Mouse (Mus musculus) MEL (cell line): ENCODE measurements around the gene Phf21b. TPM values are rescaled to one million over a fixed set of nuclear protein-coding genes. Genes with fewer than 3 reads are reported as not detected.

Experiments used
- DNase-seq: peaks from one replicate; pipeline ENCODE4 v3.0.0; 2011; ENCODE audit warnings: low read depth, low spot score
- H3K27ac ChIP-seq: 2 replicates; pipeline ENCODE4 v1.5.1; 2012; ENCODE audit warnings: low read depth, mild to moderate bottlenecking, control low read depth, low read length, moderate library complexity; ENCODE audit not compliant: control insufficient read depth
- H3K27me3 ChIP-seq, 2 experiments: fragments of 150-350 bp in 1 of 2; sonication (generic) in 1 of 2; 2 replicates each; pipeline ENCODE4 v1.6.1; 2012; ENCODE audit warnings: low read length in 2 of 2, mild to moderate bottlenecking in 2 of 2, improper control_type of control experiment in 1 of 2, moderate library complexity in 1 of 2; ENCODE audit not compliant: insufficient read depth in 2 of 2, control insufficient read depth in 1 of 2
- H3K36me3 ChIP-seq, 2 experiments: 2 replicates each; pipeline ENCODE4 v1.6.1; 2012 to 2014; ENCODE audit warnings: low read length in 2 of 2, improper control_type of control experiment in 1 of 2, inconsistent platforms in 1 of 2, mild to moderate bottlenecking in 1 of 2; ENCODE audit not compliant: insufficient read depth in 2 of 2, control insufficient read depth in 1 of 2
- H3K4me1 ChIP-seq, 2 experiments: fragments of 150-350 bp in 1 of 2; sonication (generic) in 1 of 2; 2 replicates each; pipeline ENCODE4 v1.6.1; 2012; ENCODE audit warnings: low read length in 2 of 2, improper control_type of control experiment in 1 of 2, mild to moderate bottlenecking in 1 of 2; ENCODE audit not compliant: insufficient read depth in 2 of 2, control insufficient read depth in 1 of 2
- H3K4me3 ChIP-seq, 2 experiments: fragments of 150-350 bp in 1 of 2; sonication (generic) in 1 of 2; 2 replicates each; pipeline ENCODE4 v1.5.1; 2012; ENCODE audit warnings: low read depth in 2 of 2, low read length in 2 of 2, mild to moderate bottlenecking in 2 of 2, moderate library complexity in 2 of 2, control low read depth in 1 of 2, improper control_type of control experiment in 1 of 2; ENCODE audit not compliant: control insufficient read depth in 1 of 2, insufficient read depth in 1 of 2
- H3K79me2 ChIP-seq: 2 replicates; pipeline ENCODE4 v1.6.1; 2012; ENCODE audit warnings: mild to moderate bottlenecking, low read length, moderate library complexity; ENCODE audit not compliant: control insufficient read depth, poor library complexity, insufficient read depth
- H3K9ac ChIP-seq: 2 replicates; pipeline ENCODE4 v1.6.1; 2012; ENCODE audit warnings: low read depth, mild to moderate bottlenecking, control low read depth, low read length, moderate library complexity; ENCODE audit not compliant: control insufficient read depth, poor library complexity, severe bottlenecking
- H3K9me3 ChIP-seq: fragments of 150-350 bp; sonication (generic); replicated peaks from 2 replicates; pipeline ENCODE4 v1.6.1; 2012; ENCODE audit warnings: mild to moderate bottlenecking, low read length, improper control_type of control experiment, moderate library complexity; ENCODE audit not compliant: insufficient read depth
- CHD1 ChIP-seq: IDR thresholded peaks from 2 replicates; pipeline ENCODE4 v1.6.1; 2012; ENCODE audit warnings: low read depth, mild to moderate bottlenecking, inconsistent platforms, low read length, improper control_type of control experiment
- CHD2 ChIP-seq: IDR thresholded peaks from 2 replicates; pipeline ENCODE4 v1.6.1; 2011; ENCODE audit warnings: low read length, improper control_type of control experiment
- CTCF ChIP-seq, 3 experiments: IDR thresholded peaks in 2 of 3; conservative IDR thresholded peaks in 1 of 3; 2 replicates each; pipeline ENCODE4 v1.5.1; 2011 to 2012; ENCODE audit warnings: low read length in 3 of 3, low read depth in 2 of 3, mild to moderate bottlenecking in 2 of 3, improper control_type of control experiment in 1 of 3, inconsistent platforms in 1 of 3, mixed read lengths in 1 of 3, moderate library complexity in 1 of 3; ENCODE audit not compliant: control insufficient read depth in 1 of 3, insufficient read depth in 1 of 3, poor library complexity in 1 of 3, severe bottlenecking in 1 of 3
- EP300 ChIP-seq, 2 experiments: IDR thresholded peaks; 2 replicates each; pipeline ENCODE4 v1.6.1; 2011; ENCODE audit warnings: improper control_type of control experiment in 2 of 2, low read length in 2 of 2, low read depth in 1 of 2, mild to moderate bottlenecking in 1 of 2
- ETS1 ChIP-seq: IDR thresholded peaks from 2 replicates; pipeline ENCODE4 v1.6.1; 2012; ENCODE audit warnings: low read depth, mild to moderate bottlenecking, inconsistent platforms, low read length, improper control_type of control experiment, moderate library complexity
- GATA1 ChIP-seq: IDR thresholded peaks from 2 replicates; pipeline ENCODE4 v1.6.1; 2011; ENCODE audit warnings: low read depth, low read length, improper control_type of control experiment
- MAX ChIP-seq: IDR thresholded peaks from 2 replicates; pipeline ENCODE4 v1.6.1; 2011; ENCODE audit warnings: low read length, improper control_type of control experiment
- MYC ChIP-seq: IDR thresholded peaks from 2 replicates; pipeline ENCODE4 v1.6.1; 2011; ENCODE audit warnings: low read depth, mild to moderate bottlenecking, low read length, improper control_type of control experiment, moderate library complexity
- POLR2AphosphoS2 ChIP-seq: IDR thresholded peaks from 2 replicates; pipeline ENCODE4 v1.6.1; 2011; ENCODE audit warnings: low read length, improper control_type of control experiment
- RAD21 ChIP-seq: IDR thresholded peaks from 2 replicates; pipeline ENCODE4 v1.6.1; 2011; ENCODE audit warnings: mild to moderate bottlenecking, low read depth, low read length, improper control_type of control experiment
- RCOR1 ChIP-seq: IDR thresholded peaks from 2 replicates; pipeline ENCODE4 v1.6.1; 2012; ENCODE audit warnings: low read depth, mild to moderate bottlenecking, inconsistent platforms, low read length, improper control_type of control experiment
- SIN3A ChIP-seq: IDR thresholded peaks from 2 replicates; pipeline ENCODE4 v1.6.1; 2012; ENCODE audit warnings: low read length, improper control_type of control experiment, inconsistent platforms
- SMC3 ChIP-seq: IDR thresholded peaks from 2 replicates; pipeline ENCODE4 v1.6.1; 2011; ENCODE audit warnings: low read depth, low read length, improper control_type of control experiment
- TBP ChIP-seq: IDR thresholded peaks from 2 replicates; pipeline ENCODE4 v1.8.0; 2011; ENCODE audit warnings: low read depth, low read length, improper control_type of control experiment
- USF1 ChIP-seq: IDR thresholded peaks from 2 replicates; pipeline ENCODE4 v1.6.1; 2014; ENCODE audit warnings: low read depth, mild to moderate bottlenecking, inconsistent platforms, low read length, improper control_type of control experiment, moderate library complexity
- USF2 ChIP-seq, 2 experiments: IDR thresholded peaks; 2 replicates each; pipeline ENCODE4 v1.6.1; 2011 to 2012; ENCODE audit warnings: improper control_type of control experiment in 2 of 2, low read length in 2 of 2, borderline replicate concordance in 1 of 2, inconsistent platforms in 1 of 2, low read depth in 1 of 2, mild to moderate bottlenecking in 1 of 2; ENCODE audit not compliant: insufficient read depth in 1 of 2
- ZC3H11A ChIP-seq: IDR thresholded peaks from 2 replicates; pipeline ENCODE4 v1.6.1; 2012; ENCODE audit warnings: low read depth, mild to moderate bottlenecking, inconsistent platforms, low read length, improper control_type of control experiment
- ZKSCAN1 ChIP-seq: IDR thresholded peaks from 2 replicates; pipeline ENCODE4 v1.6.1; 2012; ENCODE audit warnings: low read depth, mild to moderate bottlenecking, inconsistent platforms, low read length, improper control_type of control experiment, moderate library complexity
- ZMIZ1 ChIP-seq: IDR thresholded peaks from 2 replicates; pipeline ENCODE4 v1.6.1; 2012; ENCODE audit warnings: low read depth, mild to moderate bottlenecking, inconsistent platforms, low read length, improper control_type of control experiment, moderate library complexity
- ZNF384 ChIP-seq: IDR thresholded peaks from 2 replicates; pipeline ENCODE4 v1.6.1; 2012; ENCODE audit warnings: low read depth, mild to moderate bottlenecking, inconsistent platforms, low read length, improper control_type of control experiment
- polyA plus RNA-seq, 2 experiments: library from polyadenylated mRNA; stranded (reverse) in 1 of 2; unstranded in 1 of 2; fragments of >175 nt in 1 of 2; fragments of >200 nt in 1 of 2; gene quantifications; 2 replicates each; pipeline versions ENCODE4 v1.2.1 to v1.2.4; 2012; ENCODE audit warnings: low replicate concordance in 2 of 2, low read depth in 1 of 2; ENCODE audit not compliant: insufficient read length in 2 of 2, insufficient read depth in 1 of 2, missing spikeins in 1 of 2
- total RNA-seq: library from RNA; depleted of rRNA; stranded (reverse); fragments of 300-350 nt; gene quantifications from 2 replicates; pipeline ENCODE4 v1.2.3, GENCODE M21; 2012

Gene Phf21b
- total and polyA plus RNA-seq, 3 experiments = 4.7 to 14.7 TPM; not detected in 1

DNA sequence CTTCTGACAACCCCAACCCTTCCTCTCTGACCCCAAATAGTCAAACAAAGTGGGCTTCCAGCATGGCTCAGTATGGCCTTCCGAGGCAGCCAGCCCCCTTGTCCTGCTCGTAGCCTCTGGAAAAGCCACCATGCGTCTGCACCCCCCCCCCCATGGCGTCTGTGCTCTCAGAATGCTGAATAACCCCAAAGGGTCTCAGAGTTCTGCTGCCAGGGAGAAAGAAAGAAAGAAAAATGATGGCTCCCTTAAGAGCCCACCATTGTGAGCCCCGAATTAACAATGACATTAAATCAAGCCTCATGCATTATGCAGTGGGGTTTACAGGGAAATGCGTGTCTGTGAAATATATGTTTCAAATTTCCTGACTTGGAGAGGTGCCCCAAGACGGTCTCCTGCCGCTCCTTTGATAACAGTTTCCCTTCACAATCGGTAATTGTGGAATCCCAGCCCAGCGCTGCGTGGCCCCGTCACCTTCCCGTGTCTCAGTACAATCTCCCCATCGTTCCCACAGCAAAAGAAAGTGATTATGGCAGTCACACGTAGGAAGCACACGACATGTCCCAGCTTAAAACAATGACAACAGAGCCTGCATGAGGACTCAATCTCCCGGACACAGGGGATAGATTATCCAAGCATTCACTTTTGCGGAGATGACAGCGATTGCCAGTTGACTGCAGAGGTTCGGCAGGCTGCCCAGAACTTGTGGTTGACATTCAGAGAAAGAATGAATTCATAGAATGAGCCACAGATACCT lies 80.3 kb downstream of the Phf21b start:
- no peaks in the 10 kb centered on the region; a peak in 1 of 4 replicates for H3K36me3 ChIP-seq
- peak overlapping the region; percentile 15 for H3K9ac ChIP-seq
- no peaks in the 10 kb centered on the region for H3K9me3 ChIP-seq
- no peaks in the 10 kb centered on the region for H3K27me3 ChIP-seq
- H3K79me2 ChIP-seq = no peaks in the 10 kb centered on the region
- H3K27ac ChIP-seq = no peak overlapping the region
- H3K4me3 ChIP-seq = peak overlapping the region; percentile 31
- peak; percentile 69 for DNase-seq
- TF ChIP-seq RCOR1 (0 out of 2 replicates have a peak, but pooled peaks have one; percentile 32), ZKSCAN1 (no peak), CHD1 (no peak), EP300 (IDR thresholded peaks at IDR 0.05; ENCODE audit: low read depth in 1 of 2, low read length in 2 of 2) (0 out of 4 replicates have a peak, but pooled peaks of 1 of the 2 experiments have one; percentile 35), SIN3A (peak; percentile 47; the same call in 1 of the 2 replicates), MYC (no peak), ZC3H11A (0 out of 2 replicates have a peak, but pooled peaks have one; percentile 1), TBP (0 out of 2 replicates have a peak, but pooled peaks have one; percentile 19), GATA1 (0 out of 2 replicates have a peak, but pooled peaks have one; percentile 14), ZMIZ1 (no peak), MAX (no peak), ZNF384 (no peak), ETS1 (peak; percentile 20; the same call in 1 of the 2 replicates)
- H3K4me1 ChIP-seq = peaks cover 0 to 25% of the 10 kb centered on the region in 2 experiments; a peak in 3 of 4 replicates

DNA sequence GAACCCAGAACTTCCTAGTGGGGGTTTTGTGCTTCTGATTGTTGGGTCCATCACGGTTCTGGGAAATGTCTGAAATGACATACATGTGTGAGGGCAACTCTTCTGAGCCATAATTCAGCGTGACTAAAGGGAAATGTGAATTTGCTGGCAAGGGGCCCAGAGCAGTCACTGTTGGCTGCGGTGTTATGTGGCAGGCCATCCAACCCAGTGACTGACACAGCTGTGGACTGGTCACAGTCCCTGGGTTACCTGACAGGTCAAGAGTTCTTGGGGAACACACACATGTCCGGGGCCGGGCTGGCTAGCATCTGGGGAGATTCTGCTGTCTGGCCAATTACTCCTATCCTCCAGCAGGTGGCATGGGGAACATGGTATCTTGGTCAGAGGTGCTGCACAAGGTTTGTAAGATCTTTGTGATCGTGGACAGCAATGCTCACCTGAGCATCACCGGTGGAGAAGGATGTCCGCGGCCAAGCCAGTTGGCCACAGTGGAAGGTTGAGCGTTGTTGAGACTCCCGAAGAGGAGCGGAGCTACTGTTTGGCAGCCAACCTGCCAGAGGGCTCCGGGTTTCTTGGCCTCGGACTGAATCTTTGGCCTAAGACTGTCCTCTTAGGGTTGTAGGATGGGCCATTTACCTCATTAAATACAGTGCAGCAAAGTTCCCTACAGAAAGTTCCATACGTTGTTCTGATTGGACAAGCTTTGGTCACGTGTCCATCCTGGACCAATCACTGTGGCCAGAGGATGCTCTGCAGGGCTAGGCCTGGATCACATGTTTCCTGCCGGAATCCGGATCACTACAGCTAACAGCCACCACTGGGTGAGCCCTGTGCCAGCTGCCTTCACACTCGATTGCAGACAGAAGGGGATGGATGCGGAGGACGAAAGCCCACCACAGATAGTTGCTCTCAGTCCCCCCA lies 83.4 kb downstream of the Phf21b start:
- no peak overlapping the region; a peak in 1 of 4 replicates for H3K4me3 ChIP-seq
- H3K9ac ChIP-seq = no peak overlapping the region
- TF ChIP-seq USF1 (peak; percentile 91), CTCF (IDR thresholded peaks at IDR 0.05 in 2 of 3, conservative IDR thresholded peaks at IDR 0.05 in 1 of 3; ENCODE audit: control insufficient read depth in 1 of 3, insufficient read depth in 1 of 3, low read depth in 2 of 3, low read length in 3 of 3, poor library complexity in 1 of 3, severe bottlenecking in 1 of 3) (peak; percentile 39 to 59 (median 44); a peak in 5 of 6 replicates), POLR2AphosphoS2 (no peak), CHD2 (no peak), ZC3H11A (peak; percentile 32; the same call in 1 of the 2 replicates), RAD21 (peak; percentile 48), USF2 (IDR thresholded peaks at IDR 0.05; ENCODE audit: borderline replicate concordance in 1 of 2, insufficient read depth in 1 of 2, low read depth in 1 of 2, low read length in 2 of 2) (peak; percentile 35 to 67; a peak in 3 of 4 replicates), EP300 (IDR thresholded peaks at IDR 0.05; ENCODE audit: low read depth in 1 of 2, low read length in 2 of 2) (no peak), MAX (peak; percentile 84), SMC3 (peak; percentile 70)
- no peaks in the 10 kb centered on the region for H3K79me2 ChIP-seq
- H3K9me3 ChIP-seq = no peaks in the 10 kb centered on the region
- peaks cover 0 to 25% of the 10 kb centered on the region in 2 experiments; a peak in 3 of 4 replicates for H3K4me1 ChIP-seq
- peak; percentile 52 for DNase-seq
- no peaks in the 10 kb centered on the region for H3K27me3 ChIP-seq
- H3K27ac ChIP-seq = no peak overlapping the region
- H3K36me3 ChIP-seq = no peaks in the 10 kb centered on the region; a peak in 1 of 4 replicates
